Mouse (Mus musculus) CH12.LX (cell line): ENCODE measurements around the gene Myom3. TPM values are rescaled to one million over a fixed set of nuclear protein-coding genes. Genes with fewer than 3 reads are reported as not detected.
A peak's percentile ranks its signal among the peaks of the same experiment; 100 is the strongest.

ENCODE experiments used
- DNase-seq: peaks from one replicate; pipeline ENCODE4 v3.0.0-alpha.2; 2013; ENCODE audit errors: extremely low read depth
- H3K27ac ChIP-seq: 2 replicates; pipeline ENCODE4 v1.5.1; 2012; ENCODE audit warnings: low read depth, mild to moderate bottlenecking, control low read depth, moderate library complexity; ENCODE audit not compliant: insufficient read depth
- H3K27me3 ChIP-seq: replicated peaks from 2 replicates; pipeline ENCODE3; 2012; ENCODE audit warnings: inconsistent platforms
- H3K36me3 ChIP-seq, 2 experiments: replicated peaks in 1 of 2; 2 replicates each; pipeline versions ENCODE3 to v1.6.1; 2012; ENCODE audit warnings: inconsistent platforms in 1 of 2, low read length in 1 of 2, mild to moderate bottlenecking in 1 of 2, mixed read lengths in 1 of 2, moderate library complexity in 1 of 2; ENCODE audit not compliant: control insufficient read depth in 1 of 2, insufficient read depth in 1 of 2
- H3K4me1 ChIP-seq, 2 experiments: 2 replicates each; pipeline ENCODE4 v1.6.1; 2012; ENCODE audit warnings: inconsistent platforms in 1 of 2, moderate library complexity in 1 of 2; ENCODE audit not compliant: insufficient read depth in 2 of 2, control insufficient read depth in 1 of 2
- H3K4me2 ChIP-seq: 2 replicates; pipeline ENCODE4 v1.6.1; 2012; ENCODE audit warnings: low read depth, mild to moderate bottlenecking, control low read depth; ENCODE audit not compliant: poor library complexity, insufficient read depth, severe bottlenecking
- H3K4me3 ChIP-seq, 3 experiments: fragments of 150-350 bp in 1 of 3; sonication (generic) in 1 of 3; replicated peaks in 1 of 3; 2 replicates each; pipeline versions ENCODE3 to v1.5.1; 2011 to 2012; ENCODE audit warnings: low read depth in 2 of 3, low read length in 2 of 3, mild to moderate bottlenecking in 2 of 3, moderate library complexity in 2 of 3, control low read depth in 1 of 3, improper control_type of control experiment in 1 of 3, inconsistent platforms in 1 of 3, mixed read lengths in 1 of 3; ENCODE audit not compliant: poor library complexity in 1 of 3
- H3K79me2 ChIP-seq: replicated peaks from 2 replicates; pipeline ENCODE4 v1.6.1; 2012; ENCODE audit warnings: mild to moderate bottlenecking, moderate library complexity; ENCODE audit not compliant: control insufficient read depth, poor library complexity, insufficient read depth, severe bottlenecking; ENCODE audit errors: extremely low read depth
- H3K9ac ChIP-seq: 2 replicates; pipeline ENCODE4 v1.6.1; 2012; ENCODE audit warnings: low read depth, mild to moderate bottlenecking, control low read depth, moderate library complexity; ENCODE audit not compliant: insufficient read depth
- H3K9me3 ChIP-seq: replicated peaks from 2 replicates; pipeline ENCODE3; 2012; ENCODE audit warnings: low read length, inconsistent platforms, mixed read lengths
- CHD2 ChIP-seq: IDR thresholded peaks from 2 replicates; pipeline ENCODE4 v1.6.1; 2011; ENCODE audit warnings: low read length, improper control_type of control experiment
- CTCF ChIP-seq, 2 experiments: IDR thresholded peaks in 1 of 2; conservative IDR thresholded peaks in 1 of 2; 2 replicates each; pipeline ENCODE4 v1.5.1; 2011 to 2012; ENCODE audit warnings: low read depth in 2 of 2, low read length in 2 of 2, improper control_type of control experiment in 1 of 2, inconsistent platforms in 1 of 2, mild to moderate bottlenecking in 1 of 2, moderate library complexity in 1 of 2
- ELF1 ChIP-seq: IDR thresholded peaks from 2 replicates; pipeline ENCODE4 v1.6.1; 2014; ENCODE audit warnings: low read depth, mild to moderate bottlenecking, inconsistent platforms, low read length, improper control_type of control experiment
- EP300 ChIP-seq: IDR thresholded peaks from 2 replicates; pipeline ENCODE4 v1.6.1; 2011; ENCODE audit warnings: low read length, improper control_type of control experiment
- ETS1 ChIP-seq: conservative IDR thresholded peaks from 2 replicates; pipeline ENCODE4 v1.6.1; 2012; ENCODE audit warnings: low read depth, mild to moderate bottlenecking, inconsistent platforms, low read length, improper control_type of control experiment, moderate library complexity
- IRF4 ChIP-seq: IDR thresholded peaks from 2 replicates; pipeline ENCODE4 v1.6.1; 2014; ENCODE audit warnings: low read depth, mild to moderate bottlenecking, inconsistent platforms, low read length, improper control_type of control experiment
- MAFK ChIP-seq: IDR thresholded peaks from 2 replicates; pipeline ENCODE4 v1.6.1; 2011; ENCODE audit warnings: low read length, improper control_type of control experiment; ENCODE audit not compliant: insufficient replicate concordance
- MAX ChIP-seq: IDR thresholded peaks from 2 replicates; pipeline ENCODE4 v1.6.1; 2011; ENCODE audit warnings: low read length, improper control_type of control experiment
- MEF2A ChIP-seq: IDR thresholded peaks from 2 replicates; pipeline ENCODE4 v1.6.1; 2014; ENCODE audit warnings: low read depth, mild to moderate bottlenecking, inconsistent platforms, low read length, improper control_type of control experiment, borderline replicate concordance
- NELFE ChIP-seq: IDR thresholded peaks from 2 replicates; pipeline ENCODE4 v1.6.1; 2011; ENCODE audit warnings: low read depth, low read length, improper control_type of control experiment
- PAX5 ChIP-seq: IDR thresholded peaks from 2 replicates; pipeline ENCODE4 v1.6.1; 2012; ENCODE audit warnings: low read length, inconsistent platforms, mixed read lengths
- POLR2A ChIP-seq: IDR thresholded peaks from 2 replicates; pipeline ENCODE4 v1.6.1; 2011; ENCODE audit warnings: low read depth, mild to moderate bottlenecking, improper control_type of control experiment, low read length
- RCOR1 ChIP-seq: conservative IDR thresholded peaks from 2 replicates; pipeline ENCODE4 v1.6.1; 2012; ENCODE audit warnings: low read depth, mild to moderate bottlenecking, inconsistent platforms, low read length, improper control_type of control experiment
- SIN3A ChIP-seq: IDR thresholded peaks from 2 replicates; pipeline ENCODE4 v1.6.1; 2012; ENCODE audit warnings: low read length, improper control_type of control experiment, inconsistent platforms
- SMC3 ChIP-seq: IDR thresholded peaks from 2 replicates; pipeline ENCODE4 v1.6.1; 2011; ENCODE audit warnings: low read depth, low read length, improper control_type of control experiment
- ZC3H11A ChIP-seq: IDR thresholded peaks from 2 replicates; pipeline ENCODE4 v1.6.1; 2012; ENCODE audit warnings: low read depth, mild to moderate bottlenecking, inconsistent platforms, low read length, improper control_type of control experiment
- ZMIZ1 ChIP-seq: IDR thresholded peaks from 2 replicates; pipeline ENCODE4 v1.6.1; 2012; ENCODE audit warnings: low read depth, mild to moderate bottlenecking, inconsistent platforms, low read length, improper control_type of control experiment
- ZNF384 ChIP-seq: IDR thresholded peaks from 2 replicates; pipeline ENCODE4 v1.6.1; 2012; ENCODE audit warnings: low read depth, low read length, improper control_type of control experiment, inconsistent platforms
- dilution Hi-C: fragments of 300-500 bp; cut with MboI; formaldehyde crosslinking; loops from 2 replicates; pipeline ENCODE4 v1.14.3; 2020; ENCODE audit warnings: low sequenced_read_pairs; ENCODE audit not compliant: extremely low pct_unique_long_range_greater_than_20kb, extremely low pct_ligation_motif_present
- in situ Hi-C: fragments of 300-500 bp; cut with MboI; formaldehyde crosslinking; loops from 3 replicates; pipeline ENCODE4 v1.14.3; 2019; ENCODE audit warnings: low sequenced_read_pairs, low pct_ligation_motif_present, low pct_unique_long_range_greater_than_20kb, mixed read lengths
- polyA plus RNA-seq: library from polyadenylated mRNA; unstranded; fragments of >175 nt; gene quantifications from 2 replicates; pipeline ENCODE4 v1.2.1, GENCODE M21; 2012; ENCODE audit warnings: low read depth; ENCODE audit not compliant: insufficient read length
- total RNA-seq, 2 experiments: library from RNA; depleted of rRNA; stranded (reverse); fragments of 300-350 nt in 1 of 2; fragments of >200 nt in 1 of 2; gene quantifications; 2 replicates each; pipeline ENCODE4 v1.2.3; 2012 to 2014

Gene Myom3
- total and polyA plus RNA-seq, 3 experiments = 0.04 TPM; not detected in 2

DNA sequence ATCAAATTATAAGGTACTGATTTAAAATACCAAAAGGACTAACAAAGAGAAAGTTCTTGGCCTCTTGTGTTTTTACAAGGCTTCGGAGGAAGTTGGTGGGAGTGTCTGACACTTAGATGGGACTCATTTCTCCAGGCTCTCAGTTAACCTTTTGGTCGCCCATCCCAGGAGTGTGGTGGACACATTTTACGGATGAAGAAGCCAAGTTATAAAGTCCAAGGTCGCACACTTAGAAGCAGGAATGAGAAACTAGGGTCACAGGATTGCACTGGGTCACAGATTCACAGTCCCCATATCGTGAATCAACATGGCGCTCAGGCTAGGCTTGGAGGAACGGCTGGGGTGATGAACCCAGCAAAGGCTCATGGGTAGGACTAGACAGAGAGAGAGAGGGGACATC lies 2.1 kb downstream of the Myom3 start:
- no peak for DNase-seq
- H3K4me1 ChIP-seq = peaks cover 6 to 7% of the 10 kb centered on the region in 2 experiments
- in situ Hi-C loops (no loop called here), dilution Hi-C loops (no loop called here)
- peaks cover 57% of the 10 kb centered on the region for H3K27me3 ChIP-seq
- H3K27ac ChIP-seq = no peak overlapping the region
- H3K4me2 ChIP-seq = no peak overlapping the region
- no peak overlapping the region for H3K4me3 ChIP-seq
- H3K79me2 ChIP-seq = no peaks in the 10 kb centered on the region
- H3K9ac ChIP-seq = no peak overlapping the region
- no peak for TF ChIP-seq SIN3A
- no peak for TF ChIP-seq POLR2A
- TF ChIP-seq EP300 = no peak
- no peak for TF ChIP-seq RCOR1
- TF ChIP-seq CHD2 = no peak
- TF ChIP-seq ETS1 = no peak
- no peak for TF ChIP-seq NELFE
- TF ChIP-seq ELF1 = no peak
- TF ChIP-seq ZMIZ1 = no peak
- no peak for TF ChIP-seq CTCF (conservative IDR thresholded peaks at IDR 0.05 in 1 of 2, IDR thresholded peaks at IDR 0.05 in 1 of 2; ENCODE audit: low read depth in 2 of 2, low read length in 2 of 2)
- no peak for TF ChIP-seq IRF4
- no peak for TF ChIP-seq MAFK
- TF ChIP-seq MAX = no peak
- no peak for TF ChIP-seq PAX5
- TF ChIP-seq MEF2A = no peak
- no peak for TF ChIP-seq SMC3
- no peak for TF ChIP-seq ZC3H11A
- no peaks in the 10 kb centered on the region for H3K36me3 ChIP-seq
- H3K9me3 ChIP-seq = no peaks in the 10 kb centered on the region

DNA sequence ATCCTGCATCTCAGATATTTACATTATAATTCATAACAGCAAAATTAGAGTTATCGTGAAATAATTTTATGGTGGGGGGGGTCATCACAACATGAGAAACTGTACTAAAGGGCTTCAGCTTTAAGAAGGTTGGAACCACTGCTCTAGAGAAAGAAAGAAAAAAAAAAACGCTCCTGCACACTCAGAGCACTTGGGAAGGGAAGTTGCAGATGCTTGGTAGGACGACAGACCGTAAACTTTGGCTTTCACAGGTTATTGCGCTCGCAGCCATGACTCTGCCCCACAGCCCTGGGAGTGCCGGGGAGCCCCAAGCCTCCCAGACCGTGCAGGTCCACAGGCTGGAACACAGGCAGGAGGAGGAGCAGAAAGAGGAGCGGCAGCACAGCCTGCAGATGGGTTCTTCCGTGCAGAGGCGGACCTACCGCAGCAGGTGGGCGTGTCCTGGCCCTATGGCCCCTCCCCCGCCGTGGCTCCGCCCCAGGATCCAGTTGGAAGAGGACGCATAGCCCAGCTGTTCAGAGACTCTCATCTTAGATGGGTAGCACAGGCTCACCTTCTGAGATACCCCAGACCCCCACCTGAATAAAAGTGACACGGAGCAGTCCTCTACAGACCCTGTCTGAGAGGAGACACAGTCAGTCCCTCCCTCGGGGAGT lies 2.9 kb downstream of the Myom3 start:
- Histone ChIP-seq H3K9me3 (no peaks in the 10 kb centered on the region), H3K27me3 (peaks cover 59% of the 10 kb centered on the region), H3K27ac (no peak overlapping the region), H3K9ac (no peak overlapping the region), H3K4me2 (peak overlapping the region; percentile 93), H3K79me2 (no peaks in the 10 kb centered on the region), H3K4me3 (peak overlapping the region in 1 of 3 experiments; percentile 49), H3K4me1 (peaks cover 6 to 7% of the 10 kb centered on the region in 2 experiments), H3K36me3 (no peaks in the 10 kb centered on the region)
- peak; percentile 47 for DNase-seq
- in situ Hi-C loops (no loop called here), dilution Hi-C loops (no loop called here)
- TF ChIP-seq ELF1 = peak; percentile 32; the same call in 1 of the 2 replicates
- TF ChIP-seq ZC3H11A = no peak
- TF ChIP-seq ZNF384 = peak; percentile 66
